Mouse (Mus musculus) liver, adult 2 months (tissue): ENCODE data around the gene Atp6v1g2. TPM values are rescaled to one million over a fixed set of nuclear protein-coding genes. Genes with fewer than 3 reads are reported as not detected.
A peak's percentile ranks its signal among the peaks of the same experiment; 100 is the strongest.

Experiments
- DNase-seq: peaks from one replicate; pipeline ENCODE4 v3.0.0-alpha.2; 2011; ENCODE audit warnings: low read depth, low spot score; ENCODE audit errors: extremely low read depth
- H3K27ac ChIP-seq: fragments of 200-500 bp; replicated peaks from 2 replicates; pipeline ENCODE4 v1.5.1; 2012; ENCODE audit warnings: low read depth, mild to moderate bottlenecking, control low read depth, inconsistent platforms, low read length; ENCODE audit not compliant: insufficient read depth
- H3K27me3 ChIP-seq: fragments of 200-500 bp; 2 replicates; pipeline ENCODE4 v1.6.1; 2012; ENCODE audit warnings: mild to moderate bottlenecking, moderate library complexity, low read length, inconsistent platforms; ENCODE audit not compliant: control insufficient read depth, insufficient read depth
- H3K36me3 ChIP-seq: fragments of 200-500 bp; 2 replicates; pipeline ENCODE4 v1.6.1; 2012; ENCODE audit warnings: low read length, inconsistent platforms; ENCODE audit not compliant: control insufficient read depth, insufficient read depth
- H3K4me1 ChIP-seq: fragments of 200-500 bp; 2 replicates; pipeline ENCODE4 v1.6.1; 2011; ENCODE audit warnings: low read length; ENCODE audit not compliant: control insufficient read depth, insufficient read depth
- H3K4me3 ChIP-seq: fragments of 200-500 bp; 2 replicates; pipeline ENCODE4 v1.5.1; 2011; ENCODE audit warnings: low read depth, mild to moderate bottlenecking, control low read depth, low read length, moderate library complexity; ENCODE audit not compliant: insufficient read depth
- H3K79me2 ChIP-seq: fragments of 200-500 bp; 2 replicates; pipeline ENCODE4 v1.6.1; 2012; ENCODE audit warnings: inconsistent platforms, mild to moderate bottlenecking, low read length, moderate library complexity; ENCODE audit not compliant: control insufficient read depth, insufficient read depth
- H3K9ac ChIP-seq: fragments of 200-500 bp; 2 replicates; pipeline ENCODE4 v1.6.1; 2012; ENCODE audit warnings: low read depth, mild to moderate bottlenecking, control low read depth, inconsistent platforms, low read length
- CTCF ChIP-seq: fragments of 200-500 bp; IDR thresholded peaks from 2 replicates; pipeline ENCODE4 v1.5.1; 2011; ENCODE audit warnings: low read depth, low read length, control low read depth
- POLR2A ChIP-seq: fragments of 200-500 bp; IDR thresholded peaks from 2 replicates; pipeline ENCODE4 v1.6.1; 2011; ENCODE audit warnings: low read length, control low read depth; ENCODE audit not compliant: insufficient read depth; ENCODE audit errors: extremely low read depth
- WGBS: fragments of 180-500 bp; shearing (Covaris S2); methylation state at CpG from one replicate; pipeline ENCODE4 v1.1.7; 2018; 5-methylcytosine and 5-hydroxymethylcytosine counted together
- polyA plus RNA-seq: library from polyadenylated mRNA; depleted of rRNA; stranded (reverse); fragments of >200 nt; gene quantifications from 2 replicates; pipeline ENCODE4 v1.2.3, GENCODE M21; 2012
- total RNA-seq: library from RNA; depleted of rRNA; stranded (reverse); fragments of >200 nt; gene quantifications from 2 replicates; pipeline ENCODE4 v1.2.3, GENCODE M21; 2014

The Atp6v1g2 gene
- total and polyA plus RNA-seq, 2 experiments, result 0.28 to 1.6 TPM

DNA sequence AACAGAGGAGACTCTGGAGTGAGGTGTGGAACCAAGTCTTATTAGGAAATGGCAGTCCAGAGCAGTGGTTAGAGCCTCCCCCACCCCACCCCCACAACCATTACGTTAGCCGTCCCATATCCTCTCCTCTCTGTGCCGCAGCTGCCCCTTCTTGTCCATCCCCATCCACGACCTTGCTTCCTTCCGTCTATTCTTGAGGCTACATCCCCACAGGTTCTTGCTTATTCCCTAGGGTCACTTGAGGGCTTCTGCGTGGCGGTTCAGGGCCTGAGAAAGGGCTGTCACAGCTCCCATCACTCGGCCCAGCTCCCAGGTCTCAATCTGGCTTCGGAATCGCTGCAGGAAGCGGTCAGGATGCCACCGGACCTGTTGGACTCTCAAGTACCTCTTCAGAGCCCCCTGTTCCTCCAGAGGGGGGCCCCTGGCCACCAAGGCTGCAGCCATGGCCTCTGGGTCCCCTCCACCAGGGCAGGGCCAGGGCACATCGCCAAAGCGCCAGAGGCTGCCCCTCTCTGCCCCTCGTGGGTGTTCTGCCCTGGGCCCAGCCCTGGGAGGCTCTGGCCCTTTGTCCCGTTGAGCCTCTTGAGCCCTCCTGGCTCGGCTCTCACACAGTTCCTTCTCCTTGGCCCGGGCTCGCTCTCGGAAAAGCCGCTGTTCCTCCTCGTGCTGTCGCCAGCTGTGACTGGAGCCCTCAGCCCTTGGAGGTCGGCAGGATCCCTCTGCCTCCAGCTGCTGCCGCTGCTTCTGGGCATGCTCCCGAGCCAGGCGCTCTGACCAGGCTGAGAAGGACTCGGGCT lies 13.1 kb upstream of the Atp6v1g2 start, which contains the start of gene Gm16181:
Gene Gm16181, plus strand, starts transcription at position 679 of the 797 bp plus-strand sequence.
- Histone ChIP-seq H3K4me1 (peaks cover 6% of the 10 kb centered on the region), H3K36me3 (no peaks in the 10 kb centered on the region), H3K79me2 (no peaks in the 10 kb centered on the region), H3K27ac (peak within 1 kb of the TSS; percentile 34), H3K27me3 (no peaks in the 10 kb centered on the region), H3K9ac (0 out of 2 replicates have a peak within 1 kb of the TSS, but pooled peaks have one; percentile 24), H3K4me3 (no peak within 1 kb of the TSS)
- TF ChIP-seq POLR2A (no peak), CTCF (no peak)
- 74% methylated on average over 28 of the region's 28 CpGs for WGBS
- no peak for DNase-seq

DNA sequence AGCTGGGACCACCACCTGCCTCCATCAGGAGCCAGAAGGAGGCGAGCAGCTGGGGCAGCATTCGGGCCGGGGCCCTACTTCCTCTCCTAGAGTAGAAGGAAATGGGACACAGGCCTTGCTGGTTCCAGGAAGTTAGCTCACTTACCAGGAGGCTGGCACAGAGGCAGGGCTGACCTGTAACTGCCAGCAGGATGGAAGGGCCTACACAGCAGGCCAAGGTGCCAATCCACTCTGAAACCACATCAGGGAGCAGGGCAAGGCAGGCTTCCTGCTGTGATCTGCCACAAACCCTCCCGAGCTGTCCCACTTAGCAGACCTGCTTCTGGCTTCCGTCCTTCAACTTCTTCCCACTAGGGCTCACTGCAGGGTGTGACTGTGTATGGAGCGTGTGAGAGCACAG lies 11.2 kb upstream of the Atp6v1g2 start:
- peaks cover 6% of the 10 kb centered on the region for H3K4me1 ChIP-seq
- 76% methylated on average over 6 of the region's 6 CpGs for WGBS
- H3K79me2 ChIP-seq, result no peaks in the 10 kb centered on the region
- H3K36me3 ChIP-seq, result 0 out of 2 replicates have a peak, but pooled peaks cover under 1% of the 10 kb centered on the region
- H3K4me3 ChIP-seq, result no peak overlapping the region
- H3K27ac ChIP-seq, result peak overlapping the region; percentile 30; the same call in 1 of the 2 replicates
- TF ChIP-seq POLR2A (no peak), CTCF (no peak)
- H3K27me3 ChIP-seq, result no peaks in the 10 kb centered on the region
- no peak for DNase-seq
- no peak overlapping the region for H3K9ac ChIP-seq

DNA sequence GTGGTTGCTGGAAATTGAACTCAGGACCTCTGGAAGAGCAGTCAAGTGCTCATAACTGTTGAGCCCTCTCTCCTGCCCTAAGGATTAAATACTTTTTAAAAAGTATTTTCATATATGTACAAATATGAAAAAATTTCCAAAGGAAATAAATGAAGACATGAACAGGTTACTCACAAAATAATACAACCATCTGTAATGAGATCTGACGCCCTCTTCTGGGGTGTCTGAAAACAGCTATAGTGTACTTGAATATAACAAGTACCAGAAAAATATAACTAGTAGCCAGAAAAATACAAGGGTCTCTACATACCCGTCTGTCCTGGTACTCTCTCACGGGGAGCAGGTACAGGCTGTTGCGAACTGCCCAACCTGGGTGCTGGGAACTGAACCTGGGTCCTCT lies 8.8 kb upstream of the Atp6v1g2 start:
- peaks cover 5% of the 10 kb centered on the region for H3K4me1 ChIP-seq
- no peak overlapping the region for H3K9ac ChIP-seq
- H3K27me3 ChIP-seq, result no peaks in the 10 kb centered on the region
- 98% methylated on average over 4 of the region's 4 CpGs for WGBS
- DNase-seq, result no peak
- TF ChIP-seq CTCF (no peak), POLR2A (no peak)
- no peak overlapping the region for H3K27ac ChIP-seq
- H3K4me3 ChIP-seq, result no peak overlapping the region
- peaks cover 7% of the 10 kb centered on the region; the same call in 1 of the 2 replicates for H3K79me2 ChIP-seq
- peaks cover 5% of the 10 kb centered on the region; the same call in 1 of the 2 replicates for H3K36me3 ChIP-seq

DNA sequence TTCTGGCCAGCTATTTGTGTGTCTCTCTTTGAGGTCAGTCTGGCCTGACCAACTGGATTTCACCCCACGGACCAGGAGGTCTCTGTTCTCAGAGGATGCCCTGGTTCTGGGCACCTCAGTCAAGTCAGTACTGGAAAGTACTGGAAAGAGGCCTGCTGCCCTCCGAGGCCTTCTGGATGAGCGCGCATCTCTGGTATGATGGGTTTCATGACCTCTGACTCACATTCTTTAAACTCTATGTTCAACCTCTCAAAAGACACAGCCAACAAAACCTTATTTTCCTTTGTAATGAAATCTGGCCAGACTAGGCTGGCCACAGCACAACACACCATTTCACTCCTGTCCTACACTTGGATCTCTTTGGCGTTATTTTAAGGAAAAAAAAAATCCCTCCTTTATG lies 8.0 kb upstream of the Atp6v1g2 start:
- peaks cover 5% of the 10 kb centered on the region; the same call in 1 of the 2 replicates for H3K36me3 ChIP-seq
- TF ChIP-seq CTCF (no peak), POLR2A (no peak)
- H3K27me3 ChIP-seq, result no peaks in the 10 kb centered on the region
- no peak for DNase-seq
- WGBS, result 94% methylated on average over 5 of the region's 5 CpGs
- H3K27ac ChIP-seq, result no peak overlapping the region
- no peak overlapping the region for H3K9ac ChIP-seq
- peaks cover 3% of the 10 kb centered on the region; the same call in 1 of the 2 replicates for H3K4me1 ChIP-seq
- no peak overlapping the region for H3K4me3 ChIP-seq
- peaks cover 9% of the 10 kb centered on the region; the same call in 1 of the 2 replicates for H3K79me2 ChIP-seq

DNA sequence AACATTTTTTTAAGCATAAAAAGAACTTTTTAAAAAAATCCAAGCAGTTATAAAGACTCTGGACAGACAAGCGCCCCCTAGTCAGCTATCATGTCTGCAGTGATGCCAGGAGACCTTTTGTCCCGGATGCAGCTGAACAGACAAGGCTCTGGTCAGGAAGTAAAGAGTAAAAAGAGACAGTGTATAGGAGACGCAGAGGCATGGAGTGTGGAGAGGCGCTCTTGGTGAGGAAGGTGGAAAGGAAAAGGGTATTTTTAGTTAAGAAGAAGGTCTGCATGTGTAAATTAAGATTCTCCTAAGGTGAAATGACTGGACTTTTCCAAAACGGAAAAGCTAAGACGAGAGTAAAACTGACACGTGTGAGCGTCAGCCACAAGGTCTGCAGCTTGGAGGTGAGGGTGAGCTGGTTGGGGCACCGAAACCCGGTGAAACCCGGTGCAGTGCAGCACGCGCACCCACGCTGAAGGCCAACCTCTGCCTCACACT lies 6.9 kb upstream of the Atp6v1g2 start:
- Histone ChIP-seq H3K36me3 (peaks cover 5% of the 10 kb centered on the region; the same call in 1 of the 2 replicates), H3K4me3 (no peak overlapping the region), H3K9ac (no peak overlapping the region), H3K4me1 (peaks cover 3% of the 10 kb centered on the region; the same call in 1 of the 2 replicates), H3K27ac (no peak overlapping the region), H3K27me3 (no peaks in the 10 kb centered on the region), H3K79me2 (peaks cover 18% of the 10 kb centered on the region; the same call in 1 of the 2 replicates)
- DNase-seq, result no peak
- TF ChIP-seq POLR2A (no peak), CTCF (no peak)
- WGBS, result 83% methylated on average over 14 of the region's 14 CpGs
